Mouse (Mus musculus): ENCODE measurements around the gene Emsy.
A peak's percentile ranks its signal among the peaks of the same experiment; 100 is the strongest.

The Emsy gene

GRCm38 (mm10) chr7:98575651-98576239 is 80.8 kb downstream of the Emsy start:
- DNase-seq: no peak

GRCm38 (mm10) chr7:98574771-98575191 is 81.8 kb downstream of the Emsy start:
- no peak for DNase-seq

GRCm38 (mm10) chr7:98574271-98574670 is 82.3 kb downstream of the Emsy start:
- DNase-seq: no peak

DNA sequence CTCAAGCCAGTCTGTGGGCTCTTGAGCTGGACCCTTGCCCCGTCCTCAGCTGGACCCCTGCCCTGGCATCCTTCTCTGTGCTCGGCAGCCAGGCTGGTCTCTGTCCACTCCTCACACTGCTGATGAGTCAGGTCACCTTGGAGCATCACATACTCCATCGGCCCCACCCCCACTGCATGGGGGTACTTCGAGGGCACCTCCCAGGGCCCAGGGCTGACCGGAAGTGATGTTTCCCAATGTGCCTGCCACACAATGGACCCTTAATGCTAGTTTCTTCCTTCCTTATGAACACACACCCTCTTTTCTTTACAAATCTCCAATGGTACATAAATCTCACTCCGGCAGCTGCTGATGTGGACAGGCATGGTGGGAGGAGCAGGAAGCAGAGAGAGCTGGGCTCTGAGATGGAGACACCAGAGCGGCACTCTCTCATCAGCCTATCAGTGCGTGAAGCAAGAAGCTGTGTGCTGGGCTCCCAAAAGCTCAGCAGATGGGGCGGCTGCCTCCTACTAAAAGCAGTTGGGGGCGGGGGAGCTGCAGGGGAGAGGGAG is 83.3 kb downstream of the Emsy start:
- peak; percentile 70 to 82 for DNase-seq

DNA sequence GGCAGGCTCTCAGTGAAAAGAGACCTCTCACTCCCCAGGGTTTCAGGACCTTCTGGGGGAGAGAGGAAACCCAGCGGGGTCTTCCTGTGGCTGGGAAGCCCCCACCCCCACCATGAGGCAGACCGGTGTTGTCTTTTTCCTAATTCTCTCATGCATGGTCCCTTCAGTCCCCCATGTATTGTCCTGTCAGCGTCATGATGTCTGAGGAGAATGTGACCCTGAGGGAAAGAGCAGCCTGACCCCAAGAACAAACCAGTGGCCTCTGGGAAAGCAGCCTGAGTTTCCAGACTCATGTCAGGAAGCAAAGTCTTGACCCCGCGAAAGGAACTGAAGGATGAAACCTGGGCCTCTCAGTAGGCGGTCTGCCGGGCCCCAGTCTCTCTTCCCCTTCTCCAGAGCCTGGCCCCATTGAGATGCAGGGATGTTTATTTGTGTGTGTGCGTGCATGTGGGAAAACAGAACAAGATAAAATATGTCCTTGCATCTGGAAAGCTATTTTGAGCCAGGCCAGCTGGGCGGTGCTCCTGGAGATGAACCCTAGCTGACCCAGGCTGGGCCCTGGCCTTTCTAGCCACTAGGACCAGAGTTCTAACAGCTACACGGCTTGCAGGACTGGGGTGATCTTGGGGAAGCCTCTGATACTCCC is 84.2 kb downstream of the Emsy start:
- DNase-seq: peak; percentile 60 to 69

- no peak for DNase-seq
These were observed 85.6 kb downstream of the Emsy start for GRCm38 (mm10) chr7:98570824-98571505.

- no peak for DNase-seq
These were observed 89.5 kb downstream of the Emsy start for GRCm38 (mm10) chr7:98567056-98567455.

GRCm38 (mm10) chr7:98564607-98565364 is 91.8 kb downstream of the Emsy start:
- DNase-seq: peak in 1 of 2 experiments; percentile 46

- DNase-seq: no peak
These were observed 92.6 kb downstream of the Emsy start for GRCm38 (mm10) chr7:98563991-98564390.

DNA sequence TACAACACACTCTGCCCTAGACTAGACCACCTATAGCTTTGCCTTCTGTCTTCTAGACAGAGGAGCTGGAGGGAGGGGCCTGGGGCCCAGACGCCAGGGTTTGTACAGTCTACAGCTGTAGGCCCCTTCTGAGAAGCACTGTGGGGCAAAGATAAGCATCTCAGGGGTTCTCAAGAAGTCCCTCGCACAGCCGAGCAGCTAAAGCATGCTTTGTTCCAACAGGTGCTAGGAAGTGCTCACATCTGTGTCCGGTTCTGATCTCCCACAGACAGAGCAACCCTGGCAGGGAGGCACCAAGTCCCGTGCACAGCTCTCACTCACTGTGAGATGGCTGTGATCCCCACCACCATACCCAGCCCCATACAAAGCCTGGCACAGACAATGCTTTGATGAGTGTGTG is 93.6 kb downstream of the Emsy start:
- no peak for DNase-seq

DNA sequence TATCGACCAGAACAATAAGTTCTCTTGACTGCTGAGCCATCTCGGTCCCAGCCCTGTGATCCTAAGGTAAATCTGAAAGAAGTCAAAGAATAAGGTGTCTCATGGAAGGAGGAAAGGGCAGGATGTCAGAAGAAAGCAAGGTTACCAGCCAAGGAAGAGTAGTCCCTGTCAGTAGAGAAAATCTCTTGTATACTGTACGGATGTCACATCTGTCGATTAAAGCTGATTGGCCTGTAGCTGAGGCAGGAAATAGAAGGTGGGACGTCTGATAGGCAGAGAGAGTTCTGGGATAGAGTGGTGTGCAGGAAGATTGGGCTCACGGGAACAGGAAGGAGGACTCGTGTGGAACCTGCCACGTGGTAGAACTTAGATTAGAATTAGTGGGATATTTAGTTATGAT is 94.4 kb downstream of the Emsy start:
- no peak for DNase-seq

- no peak for DNase-seq
These were observed 94.9 kb downstream of the Emsy start for GRCm38 (mm10) chr7:98561556-98562164.

DNA sequence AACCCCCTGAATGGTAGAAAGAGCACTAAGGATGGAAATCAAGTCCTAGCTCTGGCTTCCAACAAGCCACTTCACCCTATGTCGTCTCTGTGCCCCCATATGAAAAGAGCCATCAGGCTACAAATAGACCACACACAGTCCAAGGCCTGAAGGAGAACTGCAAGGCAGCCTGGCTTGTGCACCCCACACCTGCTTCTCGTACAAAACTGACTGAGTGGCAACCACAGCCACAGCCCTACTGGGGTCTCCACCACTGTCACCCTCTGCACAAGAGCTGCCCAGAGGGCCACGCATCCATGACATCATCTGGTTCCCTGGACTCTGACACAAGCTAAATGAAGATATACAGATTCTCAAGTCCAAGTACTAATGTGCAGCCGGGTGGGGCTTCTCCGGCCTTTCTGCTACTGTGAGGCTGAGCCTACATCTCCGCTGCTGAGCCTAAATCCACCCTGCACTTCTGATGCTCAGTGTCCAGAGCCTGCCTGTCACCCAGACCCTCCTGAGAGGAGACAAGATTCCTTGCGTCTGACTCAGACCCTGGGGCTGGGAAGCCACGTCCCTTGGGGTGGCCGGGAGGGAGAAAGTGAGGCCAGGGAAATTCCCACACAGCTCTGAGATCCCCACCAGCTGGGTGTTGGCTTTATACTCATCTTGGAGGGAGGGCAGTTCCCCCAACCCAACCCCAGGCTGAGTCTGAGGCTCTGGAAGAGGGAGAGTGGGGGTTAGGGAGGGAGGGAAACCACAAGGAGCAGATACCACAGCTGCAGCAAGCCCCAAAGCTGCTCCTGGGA is 98.3 kb downstream of the Emsy start:
- no peak for DNase-seq

- DNase-seq: no peak
These were observed 99.7 kb downstream of the Emsy start for GRCm38 (mm10) chr7:98556767-98557394.

GRCm38 (mm10) chr7:98551041-98551440 is 105.5 kb downstream of the Emsy start:
- DNase-seq: no peak

GRCm38 (mm10) chr7:98550596-98550995 is 106.0 kb downstream of the Emsy start:
- peak; percentile 51 to 70 for DNase-seq

DNA sequence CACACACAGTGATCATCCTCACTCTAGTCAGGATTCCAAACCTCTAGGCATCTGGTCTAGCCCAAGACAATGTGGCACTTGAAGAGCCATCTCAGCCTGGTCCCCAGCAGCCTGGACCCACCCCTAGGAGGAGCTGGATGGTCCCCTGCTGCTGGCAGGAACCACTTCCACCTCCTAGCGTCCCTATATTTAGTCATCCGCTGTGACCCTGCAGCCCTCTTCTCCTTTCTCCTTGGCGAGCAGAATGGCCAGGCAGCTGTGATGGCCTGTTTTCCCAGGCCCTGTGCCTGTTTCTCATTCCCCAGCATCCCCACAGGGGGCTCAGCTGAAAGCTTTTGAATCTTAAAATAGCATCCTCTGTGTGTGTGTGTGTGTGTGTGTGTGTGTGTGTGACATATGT is 107.7 kb downstream of the Emsy start:
- no peak for DNase-seq

- no peak for DNase-seq
These were observed 112.0 kb downstream of the Emsy start for GRCm38 (mm10) chr7:98544556-98544955.

DNA sequence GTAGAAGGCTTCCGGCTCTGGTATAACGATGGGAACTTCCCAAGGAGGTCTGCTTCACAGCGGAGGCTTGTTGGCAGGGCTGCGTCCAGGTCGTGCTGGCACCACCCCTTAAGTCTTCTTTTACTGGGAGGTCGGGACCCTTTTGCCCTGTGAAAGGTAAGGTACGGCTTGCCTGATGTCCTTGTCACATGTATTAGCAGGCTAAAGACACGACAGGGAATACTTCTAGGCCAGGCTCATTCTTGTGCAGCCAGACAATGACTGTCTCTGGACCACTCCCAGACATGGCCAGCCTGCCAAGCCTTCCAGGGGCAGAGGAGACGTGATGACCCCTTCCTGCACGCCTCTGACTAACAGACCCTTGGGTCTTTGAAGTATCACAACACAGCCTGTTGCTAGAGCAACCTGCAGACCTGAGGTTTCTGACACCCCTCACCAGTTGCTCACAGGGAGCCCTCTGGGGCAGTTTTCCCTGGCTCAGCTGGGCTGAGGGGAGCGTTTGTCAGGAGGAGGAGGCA is 112.7 kb downstream of the Emsy start:
- no peak for DNase-seq

- peak in 1 of 2 experiments; percentile 50 for DNase-seq
These were observed 113.8 kb downstream of the Emsy start for GRCm38 (mm10) chr7:98542731-98543142.

DNA sequence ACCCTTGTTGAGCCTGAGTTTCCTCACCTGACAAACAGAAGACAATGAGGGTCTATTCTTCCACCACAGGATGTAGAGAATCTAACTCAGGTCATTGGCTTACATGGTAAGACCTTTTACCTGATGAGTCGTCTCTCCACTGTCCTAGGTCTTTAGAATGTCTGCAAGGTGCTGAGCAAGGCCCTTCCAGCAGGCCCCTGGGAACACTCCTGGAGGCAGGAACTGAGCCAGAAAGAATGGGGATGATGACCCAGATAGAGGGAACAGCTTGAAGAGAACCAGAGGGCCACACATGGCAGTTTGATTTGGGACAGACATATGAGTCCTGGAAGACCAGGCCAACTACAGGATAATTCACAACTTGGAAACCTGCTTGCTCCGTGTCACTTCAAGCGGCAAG is 114.3 kb downstream of the Emsy start:
- no peak for DNase-seq

Data from lung, adult 18-20 months (tissue).